Mouse (Mus musculus) lung, adult 18-20 months (tissue): ENCODE data around the gene Zan.

Experiments
- DNase-seq, 2 experiments: peaks; one replicate each; pipeline ENCODE4 v3.0.0; 2022; ENCODE audit warnings: mixed read lengths in 2 of 2

The Zan gene

DNA sequence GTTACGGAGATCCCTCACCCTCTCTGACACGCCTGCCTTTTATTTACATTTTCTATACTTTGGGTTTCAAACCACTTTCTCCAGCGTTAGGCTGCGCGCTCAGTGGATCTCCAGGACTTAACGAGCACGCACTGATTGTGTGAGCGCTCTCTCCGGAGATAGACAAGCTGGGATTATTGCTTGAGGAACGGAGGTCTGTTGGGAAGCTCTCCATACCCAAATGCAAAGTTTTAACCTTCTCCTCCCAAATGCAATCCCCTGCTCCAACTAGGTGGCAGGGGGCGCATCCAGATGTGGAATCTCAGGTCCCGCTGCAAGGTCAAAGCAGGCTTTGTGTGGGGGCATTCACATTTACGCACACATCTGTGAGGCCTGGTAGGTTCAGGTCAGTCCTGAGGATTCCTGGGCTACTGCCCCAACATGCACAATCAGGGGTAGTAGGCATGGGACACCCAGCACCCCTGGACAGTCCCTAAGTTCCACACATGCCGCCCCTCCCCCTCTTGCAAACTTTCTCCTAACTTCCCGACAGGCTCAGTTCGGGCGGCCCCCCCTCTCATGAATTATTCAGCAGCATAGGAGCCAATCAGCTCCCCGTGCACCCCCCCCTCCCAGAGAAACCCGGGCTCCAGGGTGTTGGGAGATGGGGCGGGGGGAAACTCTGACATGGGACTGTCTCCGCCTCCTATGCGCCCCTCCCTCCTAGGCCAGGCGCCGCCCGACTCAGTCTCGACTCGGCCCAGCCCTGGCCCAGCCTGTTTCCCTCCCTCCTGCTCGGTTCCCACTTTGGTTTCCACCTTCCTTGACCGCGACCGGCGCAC is 127.3 kb downstream of the Zan start, which contains the start of gene Ephb4:
TSS of gene Ephb4 (plus strand) at position 726 of the 821 bp plus-strand sequence.
- peak; percentile 94 to 96 for DNase-seq

DNA sequence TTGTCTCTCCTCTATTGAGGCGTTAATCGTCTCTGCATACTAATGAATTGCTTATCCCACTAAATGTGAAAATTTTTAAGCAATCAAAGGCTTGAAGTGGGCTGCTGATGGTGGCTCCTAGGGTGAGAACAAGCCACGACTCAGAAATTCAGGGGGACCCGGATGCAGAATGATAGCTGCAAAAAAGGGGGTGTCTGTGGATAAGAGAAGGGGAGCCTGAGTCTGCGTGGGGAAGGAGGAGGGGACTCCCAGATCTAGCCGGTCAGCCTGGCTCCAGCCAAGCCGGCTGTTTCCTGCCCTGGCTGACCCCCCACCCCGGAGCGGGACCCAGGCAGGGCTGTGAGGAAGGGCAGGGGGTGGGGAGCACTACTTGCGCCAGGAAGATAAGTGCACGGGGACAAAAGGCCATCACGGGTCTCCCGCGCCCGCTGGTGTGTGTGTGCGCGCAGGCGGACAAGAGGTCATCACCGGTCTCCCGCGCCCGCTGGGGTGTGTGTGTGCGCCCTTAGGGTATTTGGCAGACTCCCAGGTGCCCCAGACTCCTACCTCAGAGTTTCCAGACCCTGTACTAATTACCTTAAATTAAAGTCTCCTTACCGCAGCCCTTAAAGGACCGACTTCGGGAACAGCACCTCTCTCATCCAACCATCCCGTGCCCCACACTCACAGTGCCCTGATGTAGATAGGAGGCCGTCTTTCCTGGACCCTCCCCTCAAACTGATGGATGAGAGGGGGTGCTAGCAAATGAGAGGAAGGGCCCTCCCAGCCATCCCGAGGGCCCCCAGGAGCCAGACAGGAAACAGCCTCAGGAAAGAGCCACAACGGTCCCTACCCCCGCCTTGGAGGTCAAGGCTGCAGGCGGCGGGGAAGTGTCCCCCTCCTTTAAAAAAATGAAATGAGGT is 128.1 kb downstream of the Zan start:
- peak; percentile 83 to 88 for DNase-seq

DNA sequence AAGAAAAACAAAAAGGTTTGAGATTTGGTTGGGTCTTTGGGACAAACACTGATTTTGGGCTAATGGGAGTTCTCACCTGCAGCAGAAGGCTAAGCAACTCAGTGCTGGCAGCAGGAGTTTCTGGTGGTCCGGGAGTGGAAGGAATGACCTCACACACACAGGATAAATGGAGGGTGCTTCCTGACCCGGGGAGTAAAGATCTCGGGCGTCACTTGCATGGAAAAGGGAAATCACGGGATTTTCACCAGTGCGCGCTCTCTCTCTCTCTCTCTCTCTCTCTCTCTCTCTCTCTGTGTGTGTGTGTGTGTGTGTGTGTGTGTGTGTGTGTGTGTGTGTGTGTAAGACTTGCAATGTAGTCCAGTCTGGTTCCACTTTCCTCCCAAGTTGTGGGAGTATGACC is 129.0 kb downstream of the Zan start:
- peak in 1 of 2 experiments; percentile 29 for DNase-seq

DNA sequence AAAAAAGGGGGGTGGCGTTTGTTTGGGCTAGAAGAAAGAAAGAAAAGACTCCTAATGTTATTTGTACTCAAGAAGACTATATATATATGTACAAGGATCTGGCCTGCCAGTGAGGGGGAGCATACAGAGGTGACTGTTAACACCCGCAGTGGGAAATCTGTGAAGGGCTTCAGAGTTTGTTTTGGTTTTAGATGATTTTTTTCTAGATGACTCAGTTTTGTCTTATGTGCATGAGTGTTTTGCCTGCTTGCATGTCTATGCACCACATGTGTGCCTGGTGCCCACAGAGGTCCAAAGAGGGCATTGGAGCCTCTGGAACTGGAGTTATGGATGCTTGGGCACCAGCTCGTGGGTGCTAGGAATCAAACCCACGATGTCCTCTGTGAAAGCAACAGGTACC is 129.9 kb downstream of the Zan start:
- DNase-seq: no peak

DNA sequence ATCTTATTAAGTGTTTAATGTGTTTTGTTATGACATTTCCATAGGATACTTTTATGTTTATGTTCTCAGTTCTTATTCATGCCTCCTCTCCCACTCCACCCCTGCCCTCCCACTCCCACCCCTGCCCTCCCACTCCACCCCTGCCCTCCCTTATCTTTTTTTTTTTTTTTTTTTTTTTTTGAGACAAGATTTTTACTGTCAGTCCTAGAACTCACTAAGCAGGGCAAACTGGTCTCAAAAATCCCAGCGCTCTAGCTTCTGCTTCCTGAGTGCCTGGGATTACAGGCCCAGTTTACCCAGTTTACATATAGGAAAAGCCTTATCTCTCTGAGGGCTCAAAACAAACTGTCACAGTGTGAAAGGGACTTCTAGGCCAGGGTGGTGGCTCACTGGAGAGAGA is 130.5 kb downstream of the Zan start:
- DNase-seq: no peak

DNA sequence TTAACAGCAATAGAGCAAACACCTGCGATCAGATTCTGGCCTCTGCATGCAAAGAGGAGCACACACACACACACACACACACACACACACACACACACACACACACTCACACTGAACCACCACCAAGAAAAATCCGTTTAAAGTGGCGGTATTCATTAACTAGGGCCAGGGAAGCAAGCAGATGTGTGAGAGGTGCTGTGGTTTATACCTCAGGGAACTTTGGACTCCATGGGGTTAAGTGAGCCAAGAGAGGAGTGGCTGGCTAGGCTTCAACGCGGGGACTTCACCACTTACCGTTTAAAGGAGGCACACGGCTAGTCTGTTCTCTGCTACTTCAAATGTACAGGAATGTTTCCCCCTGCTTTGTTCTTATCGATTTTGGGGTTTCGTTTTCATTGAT is 131.0 kb downstream of the Zan start:
- DNase-seq: peak; percentile 33 to 36

DNA sequence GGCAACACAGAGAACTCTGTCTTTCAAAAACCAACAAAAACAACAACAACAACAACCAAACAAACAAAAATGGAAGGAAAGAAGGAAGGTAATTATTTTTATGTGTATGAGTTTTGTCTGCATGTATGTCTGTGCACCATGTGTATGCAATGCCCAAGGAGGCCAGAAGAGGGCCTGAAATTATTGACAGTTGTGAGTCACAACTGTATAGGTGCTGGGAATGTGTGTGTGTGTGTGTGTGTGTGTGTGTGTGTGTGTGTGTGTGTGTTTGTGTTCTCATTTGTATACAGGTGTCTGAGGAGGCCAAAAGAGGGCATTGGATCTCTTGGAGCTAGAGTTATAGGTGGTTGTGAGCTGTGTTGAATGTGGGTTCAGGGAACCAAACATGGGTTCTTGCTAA is 133.0 kb downstream of the Zan start:
- DNase-seq: no peak

DNA sequence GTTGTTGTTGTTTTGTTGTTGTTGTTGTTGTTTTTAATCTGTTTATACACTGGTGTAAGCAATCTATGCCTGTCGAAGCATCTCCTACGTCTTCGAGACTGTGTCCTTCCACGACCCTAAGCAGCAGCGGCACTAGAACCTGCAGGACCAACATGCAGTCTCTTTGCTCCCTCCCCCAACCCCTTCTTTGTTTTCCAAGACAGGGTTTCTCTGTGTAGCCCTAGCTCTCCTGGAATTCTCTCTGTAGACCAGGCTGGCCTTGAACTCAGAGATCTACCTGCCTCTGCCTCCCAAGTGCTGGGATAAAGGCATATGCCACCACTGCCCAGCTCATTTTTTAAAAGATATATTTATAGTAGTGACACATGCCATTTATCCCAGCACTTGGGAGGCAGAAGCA is 133.5 kb downstream of the Zan start:
- no peak for DNase-seq

DNA sequence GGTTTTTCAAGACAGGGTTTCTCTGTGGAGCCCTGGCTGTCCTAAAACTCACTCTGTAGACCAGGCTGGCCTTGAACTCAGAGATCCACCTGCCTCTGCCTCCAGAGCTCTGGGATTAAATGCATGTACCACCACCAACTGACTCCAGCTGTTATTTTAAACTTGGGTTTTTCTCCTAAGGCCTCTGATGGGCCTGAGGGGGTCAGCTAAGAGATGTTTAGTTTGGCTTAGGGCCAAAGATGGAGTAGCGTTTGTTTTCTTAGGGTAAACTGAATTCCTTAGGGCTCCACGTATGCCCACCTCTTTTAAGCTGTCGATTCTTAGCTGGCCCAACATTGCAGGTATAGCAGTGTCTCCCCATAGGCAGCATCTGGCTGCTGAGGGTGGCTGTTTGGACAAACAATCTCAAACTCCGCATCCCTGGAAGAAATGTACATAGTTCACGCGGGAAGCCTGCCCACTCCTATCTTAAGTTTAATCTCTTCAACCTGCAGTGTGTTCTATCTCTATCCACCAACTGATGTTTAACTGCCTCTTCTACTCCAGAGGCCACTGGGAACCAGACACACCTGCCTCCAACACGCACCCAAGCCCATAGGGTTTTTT is 134.4 kb downstream of the Zan start:
- no peak for DNase-seq

DNA sequence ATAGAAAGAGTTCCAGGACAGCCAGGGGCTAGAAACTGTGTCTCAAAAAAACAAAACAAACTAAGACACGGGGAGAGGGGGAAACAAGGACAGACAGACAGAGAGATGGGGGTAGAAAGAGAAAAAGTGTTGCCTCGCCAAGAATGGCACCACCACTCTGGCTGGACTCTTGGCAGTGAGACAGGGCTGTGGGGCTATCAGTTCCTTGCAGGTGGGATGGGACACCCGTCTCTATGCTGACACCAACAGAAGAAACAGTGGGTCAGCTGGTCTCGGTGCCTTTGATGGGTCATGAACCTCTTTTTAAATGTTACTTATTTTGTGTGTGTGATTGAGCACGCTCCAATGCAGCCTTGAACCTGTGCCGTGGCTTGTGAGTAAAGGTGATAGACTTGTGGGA is 136.6 kb downstream of the Zan start:
- DNase-seq: no peak

DNA sequence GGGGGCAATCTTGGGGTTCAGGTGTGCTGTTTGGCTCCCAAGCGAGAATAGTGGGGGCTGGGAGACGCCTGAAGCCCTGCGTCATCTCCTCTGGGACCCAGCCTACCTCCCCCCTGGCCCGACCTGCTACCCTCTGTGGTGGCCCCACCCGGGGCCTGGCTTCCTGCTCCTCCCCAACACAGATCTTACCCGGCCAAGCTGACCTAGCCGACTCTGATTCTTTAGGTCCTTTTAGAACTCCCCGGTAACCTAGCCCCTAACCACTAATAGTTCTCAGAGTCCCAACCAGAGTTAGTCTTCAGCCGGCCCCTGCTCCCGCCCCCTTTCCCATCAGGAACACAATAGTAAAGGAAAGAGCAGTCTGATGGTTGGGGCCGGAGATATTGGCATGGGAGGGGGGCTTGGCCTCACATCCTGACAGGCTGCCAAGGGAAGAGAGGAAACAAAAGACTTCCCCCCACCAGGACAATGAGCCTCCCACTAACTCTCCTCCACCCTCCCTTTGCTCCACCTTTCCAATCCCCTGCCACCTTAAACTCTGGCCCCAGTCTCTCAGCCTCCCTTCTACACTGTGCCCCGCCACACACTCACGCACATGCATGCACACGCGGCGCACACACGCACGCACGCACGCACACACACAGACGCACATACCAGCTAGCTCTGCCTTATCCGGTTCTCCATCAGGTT is 137.4 kb downstream of the Zan start:
- peak; percentile 69 to 78 for DNase-seq

DNA sequence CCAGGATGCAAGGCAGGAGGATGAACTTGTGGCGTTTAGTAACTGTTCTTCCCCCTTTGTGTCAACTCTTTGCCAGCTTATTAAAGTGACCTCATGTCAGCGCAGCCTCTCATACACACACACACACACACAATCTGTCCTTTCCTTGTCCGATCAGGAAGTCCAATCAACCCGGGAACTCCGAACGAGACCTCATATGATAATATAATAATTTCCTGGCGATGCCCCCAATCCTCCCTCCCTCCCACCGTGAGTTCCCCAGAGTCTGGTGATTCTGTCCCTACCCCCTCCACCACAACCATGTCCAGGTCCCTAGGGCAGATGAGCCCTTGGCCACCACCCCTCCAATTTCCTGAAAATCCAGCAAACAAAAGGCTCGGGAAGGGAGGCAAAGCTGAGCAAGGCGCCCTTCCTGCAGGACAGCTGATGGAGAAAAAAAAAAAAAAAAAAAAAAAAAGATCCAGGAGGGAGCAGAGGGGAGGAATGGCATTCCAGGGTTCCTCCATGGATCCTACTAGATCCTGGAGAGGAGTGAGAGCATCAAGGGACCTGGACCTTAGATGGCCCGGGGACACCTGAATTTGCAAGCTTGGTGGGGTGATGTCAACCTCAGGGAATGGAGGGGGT is 138.1 kb downstream of the Zan start:
- peak; percentile 60 to 71 for DNase-seq

DNA sequence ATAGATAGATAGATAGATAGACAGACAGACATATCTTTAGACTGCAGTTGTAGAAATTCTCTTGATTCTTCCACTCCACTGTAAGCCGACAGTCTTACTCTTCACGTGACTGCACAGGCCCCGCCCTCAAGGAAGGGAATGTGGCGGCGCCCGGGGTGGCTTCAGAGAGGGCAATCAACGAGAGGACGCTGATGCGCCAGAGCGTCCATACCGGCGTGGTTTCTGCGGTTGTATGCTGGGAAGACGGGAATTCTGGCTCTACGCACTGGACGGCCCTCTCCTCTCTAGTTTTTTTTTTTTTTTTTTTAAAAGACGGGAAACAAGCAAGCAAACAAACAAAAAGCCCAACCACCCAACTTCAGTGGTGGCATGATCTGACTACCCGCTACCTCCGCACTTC is 138.6 kb downstream of the Zan start:
- peak; percentile 93 to 95 for DNase-seq

DNA sequence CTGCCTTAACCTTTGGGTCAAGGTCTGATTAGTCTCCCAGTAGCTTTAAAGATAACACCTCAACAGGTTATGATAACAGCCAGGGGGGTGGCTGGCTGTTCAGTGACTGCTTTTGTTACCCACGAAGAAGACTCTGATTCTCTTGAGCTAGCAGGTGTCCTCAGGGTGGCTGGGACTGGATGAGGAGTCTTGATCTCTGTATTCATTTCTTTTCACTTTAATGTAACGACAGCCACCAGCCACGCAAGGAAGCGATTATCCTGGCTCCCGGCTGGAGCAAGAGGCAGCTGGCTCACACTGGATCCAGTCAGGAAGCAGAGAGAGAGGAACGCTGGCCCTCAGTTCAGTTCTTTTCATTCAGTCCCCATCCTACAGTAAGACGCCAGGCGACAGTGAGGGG is 139.7 kb downstream of the Zan start:
- DNase-seq: no peak

DNA sequence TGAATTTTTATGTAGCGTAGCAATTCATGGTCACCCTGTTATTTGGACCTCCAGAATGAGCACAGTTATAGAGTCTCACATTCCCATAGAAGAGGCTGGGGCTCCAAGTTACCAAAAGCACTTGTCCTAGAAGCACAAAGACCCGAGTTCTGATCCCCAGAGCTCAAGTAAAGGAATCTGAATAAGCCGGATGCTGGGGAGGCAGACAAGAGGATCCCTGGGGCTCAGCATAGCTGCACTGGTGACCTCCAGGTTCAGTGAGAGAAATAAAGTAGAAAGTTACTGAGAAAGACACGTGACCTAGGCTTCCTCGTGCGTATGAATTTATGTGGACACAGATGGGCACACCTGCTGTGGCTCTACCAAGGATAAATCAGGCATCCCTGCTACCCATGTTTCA is 141.8 kb downstream of the Zan start:
- DNase-seq: no peak

DNA sequence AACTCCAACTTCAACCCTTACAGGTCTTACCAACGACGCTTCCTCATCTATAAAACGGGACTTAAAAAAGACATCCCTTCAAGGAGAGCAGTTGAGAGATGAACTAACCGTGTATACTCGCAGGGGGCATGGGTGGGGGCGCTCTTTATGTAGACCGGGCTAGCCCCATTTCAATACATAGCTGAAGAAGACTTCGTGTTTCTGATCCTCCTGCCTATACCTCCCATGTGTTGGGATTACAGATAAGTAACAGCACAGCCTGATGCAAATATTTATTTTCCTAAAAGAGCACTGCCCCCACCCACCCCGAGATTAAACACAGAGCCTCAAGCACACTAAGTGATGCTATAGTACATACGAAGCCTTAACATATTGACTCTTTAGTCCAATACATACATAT is 142.5 kb downstream of the Zan start:
- no peak for DNase-seq

DNA sequence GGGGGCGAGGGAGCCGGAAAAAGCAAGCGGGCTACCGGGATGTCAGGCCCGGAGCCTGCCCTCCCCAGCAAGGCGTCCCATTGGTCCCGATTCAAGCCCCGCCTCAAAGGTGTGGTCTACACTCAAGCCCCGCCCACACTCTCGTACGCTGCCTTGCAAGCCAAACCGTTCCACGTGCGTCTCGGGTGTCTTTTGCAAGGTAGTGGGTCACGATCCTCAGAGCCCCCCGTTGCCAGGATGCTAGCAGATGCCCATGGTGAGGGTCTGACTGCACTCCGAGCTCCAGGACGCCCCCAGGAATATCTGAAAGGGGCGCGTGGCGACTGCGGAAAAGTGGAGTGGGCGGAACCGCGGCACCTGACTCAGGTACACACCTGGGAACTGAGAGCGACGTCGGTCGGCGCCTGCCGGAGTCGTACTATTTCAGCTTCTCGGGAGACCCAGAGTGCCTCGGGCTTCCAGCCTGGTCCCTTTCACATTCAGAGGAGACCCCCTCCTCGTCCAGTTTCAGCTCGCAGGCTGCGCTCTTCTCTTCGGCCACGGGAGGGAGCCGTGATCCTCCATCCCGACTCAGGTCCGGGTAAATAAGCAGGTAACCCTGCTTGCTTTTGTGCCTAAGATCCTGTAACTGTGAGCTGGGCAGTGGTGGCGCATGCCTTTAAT is 143.2 kb downstream of the Zan start, which contains the start of gene Slc12a9:
TSS of gene Slc12a9 (minus strand) at position 86 of the 663 bp plus-strand sequence.
- DNase-seq: peak; percentile 95 to 96

DNA sequence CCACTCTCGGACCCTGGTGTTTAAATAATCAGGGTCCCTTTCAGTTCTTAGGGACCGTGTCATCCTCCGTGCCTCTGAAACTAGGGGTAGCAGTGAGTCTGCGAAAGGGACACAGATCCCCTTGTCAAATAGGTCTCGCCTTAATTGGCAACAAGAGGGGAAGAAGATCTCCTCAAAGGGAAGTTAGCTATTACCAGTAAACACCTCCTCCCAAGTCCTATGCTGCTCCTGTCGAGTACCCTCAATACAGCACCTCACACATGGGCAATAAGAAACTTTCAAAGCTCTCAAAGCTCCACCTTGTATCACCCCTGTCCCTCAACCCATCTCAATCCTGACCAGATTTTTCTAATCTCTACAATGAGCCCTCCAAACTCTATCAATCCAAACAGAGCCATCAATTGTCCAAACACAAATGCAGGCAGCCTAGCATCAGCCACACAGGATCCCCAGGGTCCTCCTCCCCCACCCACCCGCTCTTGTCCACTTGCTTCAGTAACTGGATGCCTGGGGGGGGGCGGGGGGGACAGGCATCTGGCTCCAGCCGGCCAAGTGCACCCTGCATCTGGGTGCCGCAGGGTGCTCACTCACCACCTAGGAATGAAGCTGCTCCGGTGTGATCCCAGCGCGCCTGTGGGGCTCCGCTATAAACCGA is 143.9 kb downstream of the Zan start:
- DNase-seq: no peak

DNA sequence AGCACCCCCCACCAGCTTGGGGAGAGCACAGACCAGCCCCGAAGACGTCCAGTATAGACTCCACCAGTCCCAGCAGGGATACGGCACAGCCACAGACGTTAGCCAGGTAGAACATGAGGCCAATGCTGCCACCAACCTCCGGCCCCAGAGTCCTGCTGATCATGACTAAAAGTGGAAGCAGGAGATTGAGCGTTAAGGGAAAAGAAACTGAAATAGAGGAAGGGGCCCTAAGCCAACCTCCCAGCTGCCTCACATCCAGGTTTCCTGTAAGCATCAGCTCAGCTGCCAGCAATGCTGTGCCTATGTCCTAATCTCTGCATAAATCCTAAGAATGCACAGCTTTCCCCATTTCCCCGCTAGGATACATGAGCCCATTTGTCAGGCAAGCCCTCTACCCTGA is 146.0 kb downstream of the Zan start:
- DNase-seq: no peak
